Mouse (Mus musculus): Measurements from ENCODE around the gene Prss40.
"Not testable (repeated sequence)": the region's sequence is repeated elsewhere in the genome, so short reads cannot be mapped to it uniquely, and the experiment has no call there.

The Prss40 gene

GRCm38 (mm10) chr1:34535043-34535698 is 25.6 kb downstream of the Prss40 start, which contains the start of gene Cfc1:
TSS of gene Cfc1 (plus strand) at chr1:34535648.
- ATAC-seq (ENCODE audit: low TSS enrichment), result not testable (repeated sequence)

GRCm38 (mm10) chr1:34534574-34534973 is 26.2 kb downstream of the Prss40 start:
- ATAC-seq (ENCODE audit: low TSS enrichment), result not testable (repeated sequence)

GRCm38 (mm10) chr1:34523647-34524046 is 37.1 kb downstream of the Prss40 start:
- ATAC-seq (ENCODE audit: low TSS enrichment), result no peak

- no peak for ATAC-seq (ENCODE audit: low TSS enrichment)
Observed at GRCm38 (mm10) chr1:34522850-34523244, 37.9 kb downstream of the Prss40 start.

- no peak for ATAC-seq (ENCODE audit: low TSS enrichment)
Observed at GRCm38 (mm10) chr1:34522205-34522849, 38.4 kb downstream of the Prss40 start.

GRCm38 (mm10) chr1:34518259-34518658 is 42.5 kb downstream of the Prss40 start:
- no peak for ATAC-seq (ENCODE audit: low TSS enrichment)

- not testable (repeated sequence) for ATAC-seq (ENCODE audit: low TSS enrichment)
Observed at GRCm38 (mm10) chr1:34517797-34518196, 42.9 kb downstream of the Prss40 start.

- not testable (repeated sequence) for ATAC-seq (ENCODE audit: low TSS enrichment)
Observed at GRCm38 (mm10) chr1:34517297-34517696, 43.4 kb downstream of the Prss40 start.

- no peak for ATAC-seq (ENCODE audit: low TSS enrichment)
Observed at GRCm38 (mm10) chr1:34516595-34516994, 44.1 kb downstream of the Prss40 start.

- no peak for ATAC-seq (ENCODE audit: low TSS enrichment)
Observed at GRCm38 (mm10) chr1:34513068-34513467, 47.7 kb downstream of the Prss40 start.

- ATAC-seq (ENCODE audit: low TSS enrichment), result peak; percentile 50; the same call in 1 of the 2 replicates
Observed at GRCm38 (mm10) chr1:34511027-34511426, 49.7 kb downstream of the Prss40 start.

GRCm38 (mm10) chr1:34510575-34510981 is 50.2 kb downstream of the Prss40 start:
- no peak for ATAC-seq (ENCODE audit: low TSS enrichment)

GRCm38 (mm10) chr1:34507986-34508385 is 52.8 kb downstream of the Prss40 start:
- no peak for ATAC-seq (ENCODE audit: low TSS enrichment)

- ATAC-seq (ENCODE audit: low TSS enrichment), result no peak
Observed at GRCm38 (mm10) chr1:34505970-34506551, 54.7 kb downstream of the Prss40 start.

GRCm38 (mm10) chr1:34505307-34505706 is 55.4 kb downstream of the Prss40 start:
- no peak for ATAC-seq (ENCODE audit: low TSS enrichment)

- ATAC-seq (ENCODE audit: low TSS enrichment), result no peak
Observed at GRCm38 (mm10) chr1:34502991-34503390, 57.8 kb downstream of the Prss40 start.

Data from frontal cortex, adult (tissue).